23 mouse cellular contexts compared by ENCODE assay signal in genomic region chr7:67797065-67797464, GRCm38 (mm10). TPM values are rescaled to one million over a fixed set of nuclear protein-coding genes. Genes with fewer than 3 reads are reported as not detected.
A peak's percentile ranks its signal among the peaks of the same experiment; 100 is the strongest.
DNase-seq lines count a peak whose midpoint lies in the region; ATAC-seq and TF ChIP-seq lines count a peak whose summit lies in the region.
"Had no signal": no experiment of that assay in that cellular context is flagged by ENCODE, and none has a peak within 500 bp of the region (broad histone marks: within the 10 kb centered on the region; RNA-seq: fewer than 3 reads in every experiment).

No protein-coding gene starts in this region.

- H3K4me2 ChIP-seq in heart, embryonic 11.5 days: peak overlapping the region; percentile 42
- no peak overlapping the region for H3K4me2 ChIP-seq in midbrain, embryonic 11.5 days
- no peak overlapping the region for H3K4me2 ChIP-seq in midbrain, embryonic 16.5 days (ENCODE audit: low read length)
- H3K4me2 ChIP-seq in heart, postnatal 0 days (ENCODE audit: low read depth, low read length): peak overlapping the region; percentile 31
- H3K4me2 ChIP-seq: embryonic facial prominence, embryonic 12.5 days; hindbrain, embryonic 14.5 days; limb, embryonic 12.5 days; liver, embryonic 13.5 days; lung, embryonic 15.5 days; midbrain, embryonic 12.5 days; neural tube, embryonic 12.5 days; stomach, embryonic 15.5 days had no signal

- TF ChIP-seq POLR2A in heart, adult 2 months (IDR thresholded peaks at IDR 0.05; ENCODE audit: insufficient read depth, low read depth, low read length): no peak

- intact Hi-C loops in heart, adult 2 months (cut with DNase I): no loop called here

- DNase-seq in heart, adult 2 months: no peak
- peak; percentile 57 for DNase-seq in midbrain, embryonic 11.5 days (ENCODE audit: low spot score, missing footprints)
- DNase-seq in heart, postnatal 0 days (ENCODE audit: low spot score): peak; percentile 48
- no peak for DNase-seq in right cerebral cortex, postnatal 4 days
- no peak for DNase-seq in right cerebral cortex, postnatal 36 days (ENCODE audit: low spot score in 2 of 2)
- DNase-seq: adrenal gland, postnatal 10 days; cerebellum, adult 9-11 months; kidney, postnatal 36 days; layer of hippocampus, adult 9-11 months; liver, embryonic 13.5 days; thymus, adult 2 months had no signal

- H3K4me1 ChIP-seq in heart, embryonic 11.5 days (ENCODE audit: control insufficient read depth, insufficient read depth, low read length): peaks cover 10% of the 10 kb centered on the region; the same call in 1 of the 2 replicates
- no peaks in the 10 kb centered on the region for H3K4me1 ChIP-seq in heart, adult 2 months (ENCODE audit: control insufficient read depth, insufficient read depth, low read length)
- H3K4me1 ChIP-seq in midbrain, embryonic 11.5 days (ENCODE audit: control insufficient read depth, insufficient read depth, low read length): no peaks in the 10 kb centered on the region
- H3K4me1 ChIP-seq in midbrain, embryonic 16.5 days (ENCODE audit: control insufficient read depth, insufficient read depth, low read length): no peaks in the 10 kb centered on the region
- no peaks in the 10 kb centered on the region for H3K4me1 ChIP-seq in heart, postnatal 0 days (ENCODE audit: control insufficient read depth, insufficient read depth)
- H3K4me1 ChIP-seq: liver, embryonic 13.5 days; midbrain, embryonic 12.5 days; neural tube, embryonic 12.5 days; stomach, embryonic 15.5 days had no signal

- no peak for ATAC-seq in heart, embryonic 11.5 days (replicated peaks; ENCODE audit: insufficient number of reproducible peaks, low FRiP score, low TSS enrichment)
- ATAC-seq in midbrain, embryonic 11.5 days (ENCODE audit: low FRiP score): no peak
- ATAC-seq in midbrain, embryonic 16.5 days: no peak
- peak; percentile 69 for ATAC-seq in heart, postnatal 0 days (ENCODE audit: insufficient read depth, low read depth)
- ATAC-seq: intestine, embryonic 16.5 days had no signal

- no peaks in the 10 kb centered on the region for H3K79me2 ChIP-seq in heart, adult 2 months (replicated peaks; ENCODE audit: control insufficient read depth, insufficient read depth, low read length)

- no peak overlapping the region for H3K4me3 ChIP-seq in heart, embryonic 11.5 days (ENCODE audit: low read depth, low read length)
- no peak overlapping the region for H3K4me3 ChIP-seq in heart, adult 2 months
- no peak overlapping the region for H3K4me3 ChIP-seq in midbrain, embryonic 11.5 days (ENCODE audit: low read depth, low read length)
- no peak overlapping the region for H3K4me3 ChIP-seq in midbrain, embryonic 16.5 days (ENCODE audit: low read depth, low read length)
- H3K4me3 ChIP-seq in heart, postnatal 0 days (ENCODE audit: low read depth, low read length): no peak overlapping the region
- H3K4me3 ChIP-seq: embryonic facial prominence, embryonic 12.5 days; left cerebral cortex, adult 2 months; limb, embryonic 12.5 days; liver, embryonic 13.5 days; lung, embryonic 15.5 days; midbrain, embryonic 12.5 days; neural tube, embryonic 12.5 days; stomach, embryonic 15.5 days had no signal

- TF ChIP-seq EP300 in heart, adult 2 months (IDR thresholded peaks at IDR 0.05; ENCODE audit: insufficient read depth, low read depth, low read length): no peak
- no peak for TF ChIP-seq EP300 in heart, postnatal 0 days (IDR thresholded peaks at IDR 0.05; ENCODE audit: low read depth)

- H3K36me3 ChIP-seq in heart, embryonic 11.5 days (ENCODE audit: control insufficient read depth, insufficient read depth, low read length): no peaks in the 10 kb centered on the region
- no peaks in the 10 kb centered on the region for H3K36me3 ChIP-seq in heart, adult 2 months (ENCODE audit: control insufficient read depth, insufficient read depth, low read length)
- H3K36me3 ChIP-seq in midbrain, embryonic 11.5 days (ENCODE audit: control insufficient read depth, insufficient read depth, low read length): no peaks in the 10 kb centered on the region
- H3K36me3 ChIP-seq in midbrain, embryonic 16.5 days (ENCODE audit: control insufficient read depth, insufficient read depth, low read length): no peaks in the 10 kb centered on the region
- H3K36me3 ChIP-seq in heart, postnatal 0 days (replicated peaks; ENCODE audit: control insufficient read depth, insufficient read depth, low read length): no peaks in the 10 kb centered on the region
- H3K36me3 ChIP-seq: embryonic facial prominence, embryonic 12.5 days; limb, embryonic 12.5 days; liver, embryonic 13.5 days; lung, embryonic 15.5 days; midbrain, embryonic 12.5 days; neural tube, embryonic 12.5 days; stomach, embryonic 15.5 days had no signal

- H3K9ac ChIP-seq in heart, embryonic 11.5 days (ENCODE audit: low read depth, low read length): no peak overlapping the region
- H3K9ac ChIP-seq in heart, adult 2 months (ENCODE audit: low read depth, low read length): no peak overlapping the region
- H3K9ac ChIP-seq in midbrain, embryonic 11.5 days (ENCODE audit: low read length): no peak overlapping the region
- H3K9ac ChIP-seq in midbrain, embryonic 16.5 days (ENCODE audit: low read depth, low read length): no peak overlapping the region
- 0 out of 2 replicates have a peak overlapping the region, but pooled peaks have one; percentile 23 for H3K9ac ChIP-seq in heart, postnatal 0 days (replicated peaks; ENCODE audit: low read depth, low read length)
- H3K9ac ChIP-seq: embryonic facial prominence, embryonic 12.5 days; hindbrain, embryonic 14.5 days; limb, embryonic 12.5 days; liver, embryonic 13.5 days; lung, embryonic 15.5 days; midbrain, embryonic 12.5 days; neural tube, embryonic 12.5 days; stomach, embryonic 15.5 days had no signal

- H3K9me3 ChIP-seq in heart, embryonic 11.5 days (replicated peaks; ENCODE audit: control insufficient read depth, low read length): no peaks in the 10 kb centered on the region
- no peaks in the 10 kb centered on the region for H3K9me3 ChIP-seq in midbrain, embryonic 11.5 days (ENCODE audit: control insufficient read depth, low read length)
- no peaks in the 10 kb centered on the region for H3K9me3 ChIP-seq in midbrain, embryonic 16.5 days (replicated peaks; ENCODE audit: control insufficient read depth, low read length, poor library complexity, severe bottlenecking)
- no peaks in the 10 kb centered on the region for H3K9me3 ChIP-seq in heart, postnatal 0 days (replicated peaks; ENCODE audit: control insufficient read depth, low read length)
- H3K9me3 ChIP-seq: embryonic facial prominence, embryonic 12.5 days; liver, embryonic 13.5 days; lung, embryonic 15.5 days; midbrain, embryonic 12.5 days; neural tube, embryonic 12.5 days; stomach, embryonic 15.5 days had no signal

- H3K27ac ChIP-seq in heart, embryonic 11.5 days (ENCODE audit: low read depth, low read length): peak overlapping the region; percentile 22; the same call in 1 of the 2 replicates
- H3K27ac ChIP-seq in heart, adult 2 months: no peak overlapping the region
- H3K27ac ChIP-seq in midbrain, embryonic 11.5 days (ENCODE audit: low read depth, low read length): no peak overlapping the region
- H3K27ac ChIP-seq in midbrain, embryonic 16.5 days (ENCODE audit: low read length): no peak overlapping the region
- peak overlapping the region; percentile 46 for H3K27ac ChIP-seq in heart, postnatal 0 days (ENCODE audit: low read depth)
- H3K27ac ChIP-seq: embryonic facial prominence, embryonic 12.5 days; hindbrain, embryonic 14.5 days; left cerebral cortex, adult 2 months; limb, embryonic 12.5 days; liver, embryonic 13.5 days; lung, embryonic 15.5 days; macrophage; midbrain, embryonic 12.5 days; neural tube, embryonic 12.5 days; stomach, embryonic 15.5 days had no signal

- H3K27me3 ChIP-seq in heart, embryonic 11.5 days (ENCODE audit: control insufficient read depth, insufficient read depth, low read length): no peaks in the 10 kb centered on the region
- H3K27me3 ChIP-seq in heart, adult 2 months (ENCODE audit: control insufficient read depth, insufficient read depth, low read length): no peaks in the 10 kb centered on the region
- no peaks in the 10 kb centered on the region; the same call in 1 of the 2 replicates for H3K27me3 ChIP-seq in midbrain, embryonic 11.5 days (ENCODE audit: control insufficient read depth, insufficient read depth, low read length)
- H3K27me3 ChIP-seq in midbrain, embryonic 16.5 days (ENCODE audit: control insufficient read depth, insufficient read depth, low read depth, low read length): no peaks in the 10 kb centered on the region
- H3K27me3 ChIP-seq in heart, postnatal 0 days (ENCODE audit: control insufficient read depth, insufficient read depth, low read length): no peaks in the 10 kb centered on the region
- H3K27me3 ChIP-seq: embryonic facial prominence, embryonic 12.5 days; limb, embryonic 12.5 days; midbrain, embryonic 12.5 days; neural tube, embryonic 12.5 days; stomach, embryonic 15.5 days had no signal

- 12% methylated on average over 8 of the region's 8 CpGs for WGBS in heart, embryonic 11.5 days (ENCODE audit: insufficient replicate concordance)
- WGBS in heart, adult 2 months: 23% methylated on average over 8 of the region's 8 CpGs
- 33% methylated on average over 8 of the region's 8 CpGs for WGBS in midbrain, embryonic 11.5 days
- WGBS in midbrain, embryonic 16.5 days: 36% methylated on average over 8 of the region's 8 CpGs
- 15% methylated on average over 8 of the region's 8 CpGs for WGBS in heart, postnatal 0 days

- TF ChIP-seq CTCF in heart, adult 2 months (IDR thresholded peaks at IDR 0.05): no peak
- no peak for TF ChIP-seq CTCF in heart, postnatal 0 days (IDR thresholded peaks at IDR 0.05; ENCODE audit: low read depth)

RNA-seq across cellular contexts. Expression of gene Synm, which starts 37.5 kb away (rescaled TPM):
- 3.4 and 5.9 TPM in 2 replicates for polyA plus RNA-seq in heart, embryonic 11.5 days (2014; fragmentation: Nextera tagmentation; extraction: Ambion mirVana)
- 1 to 10 TPM; 8.3 TPM for total RNA-seq in heart, adult 2 months (2021)
- polyA plus RNA-seq in heart, adult 2 months (2012; rRNA removed): 2.6 and 4.3 TPM in 2 replicates
- 0.91 and 1.3 TPM in 2 replicates for polyA plus RNA-seq in midbrain, embryonic 11.5 days (2014; fragmentation: Nextera tagmentation; extraction: Ambion mirVana)
- 4.6 and 5.1 TPM in 2 replicates for polyA plus RNA-seq in midbrain, embryonic 16.5 days (2015; fragmentation: Nextera tagmentation; extraction: Ambion mirVana)
- total RNA-seq in heart, postnatal 0 days (2014; rRNA removed; ENCODE audit: low replicate concordance): 0.43 and 17.2 TPM in 2 replicates
- polyA plus RNA-seq in heart, postnatal 0 days (2015; fragmentation: Nextera tagmentation; extraction: Ambion mirVana): 1.1 and 1.5 TPM in 2 replicates
- polyA plus RNA-seq: macrophage had no signal

Comparison
In these comparisons a context has a peak if more than half of its experiments do, and no peak if none do; other contexts are left out.
1. H3K27ac ChIP-seq: peak in heart, embryonic 11.5 days (single experiment) and heart, postnatal 0 days (single experiment); none in heart, adult 2 months (single experiment), midbrain, embryonic 11.5 days (single experiment) and midbrain, embryonic 16.5 days (single experiment).
2. DNase-seq: peak in midbrain, embryonic 11.5 days (single experiment) and heart, postnatal 0 days (single experiment); none in heart, adult 2 months (0 of 2), right cerebral cortex, postnatal 4 days (single experiment) and right cerebral cortex, postnatal 36 days (0 of 2).
3. H3K4me2 ChIP-seq: peak in heart, embryonic 11.5 days (single experiment) and heart, postnatal 0 days (single experiment); none in midbrain, embryonic 11.5 days (single experiment) and midbrain, embryonic 16.5 days (single experiment).